Mouse (Mus musculus) liver, embryonic 14.5 days (tissue): Measurements from ENCODE around the gene Clasp1.

ENCODE experiments used
- CTCF ChIP-seq: IDR thresholded peaks from 2 replicates; pipeline ENCODE4 v1.5.1; 2016; ENCODE audit warnings: antibody characterized with exemption, low read depth, control low read depth
- EP300 ChIP-seq: IDR thresholded peaks from 2 replicates; pipeline ENCODE4 v1.6.1; 2016; ENCODE audit warnings: antibody characterized with exemption, low read depth

DNA sequence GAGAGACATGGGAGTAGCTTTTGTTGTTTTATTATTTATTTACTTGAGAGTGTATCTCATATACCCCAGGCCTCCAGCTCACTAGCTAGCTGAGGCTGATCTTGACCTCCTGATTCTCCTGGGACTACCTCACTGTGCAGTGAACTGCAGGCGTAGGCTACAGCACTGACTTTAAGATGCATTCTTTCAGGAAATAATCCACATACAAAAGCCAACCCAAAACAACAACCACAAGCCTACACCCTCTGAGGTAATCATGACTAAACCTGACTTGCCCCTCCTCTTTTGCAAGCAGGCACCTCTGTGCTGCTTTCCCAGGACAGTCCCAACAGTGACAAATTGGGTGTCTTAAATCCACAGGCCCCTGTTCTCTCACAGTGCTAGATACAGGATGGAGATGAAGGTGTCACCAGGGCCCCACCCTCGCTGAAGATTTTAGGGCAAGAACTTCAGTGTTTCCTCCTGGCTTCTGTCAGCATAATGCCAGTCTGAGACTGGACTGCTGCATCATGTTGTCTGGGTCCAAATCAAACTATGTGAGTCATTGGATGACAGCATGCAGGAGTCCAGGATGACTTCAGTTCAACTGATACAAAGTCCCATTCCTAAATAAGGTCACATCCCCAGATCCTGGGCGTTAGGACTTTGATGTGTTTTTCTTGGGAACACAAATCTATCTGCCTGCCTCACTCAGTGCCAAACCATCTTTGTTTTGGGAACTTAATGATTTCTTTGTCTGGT is 20.0 kb upstream of the Clasp1 start:
- TF ChIP-seq CTCF (no peak), EP300 (no peak)
